Mouse (Mus musculus) gastrocnemius, postnatal 36 days (tissue): ENCODE measurements around the gene Tlr12. TPM values are rescaled to one million over a fixed set of nuclear protein-coding genes. Genes with fewer than 3 reads are reported as not detected.
A peak's percentile ranks its signal among the peaks of the same experiment; 100 is the strongest.
"Not testable (repeated sequence)": the region's sequence is repeated elsewhere in the genome, so short reads cannot be mapped to it uniquely, and the experiment has no call there.

ENCODE experiments used
- DNase-seq, 2 experiments: peaks; one replicate each; pipeline ENCODE4 v3.0.0; 2022
- intact Hi-C: fragments of 180-260 bp; cut with DNase I; formaldehyde crosslinking; loops from one replicate; pipeline ENCODE4 v1.15.1; 2025
- long read RNA-seq, 2 experiments: library from polyadenylated mRNA; stranded (forward); transcript quantifications; one replicate each; pipeline ENCODE4 v2.0.0; 2021
- total RNA-seq, 2 experiments: library from RNA; stranded (reverse); gene quantifications; 2 replicates each; pipeline ENCODE4 v1.2.3; 2021

Gene Tlr12
- under 1 TPM in 1 of 2 experiments, not detected in 1; 0.71 TPM for total RNA-seq
- long read RNA-seq, experiment 1 = 0 reads
- long read RNA-seq, experiment 2 = 0 reads

DNA sequence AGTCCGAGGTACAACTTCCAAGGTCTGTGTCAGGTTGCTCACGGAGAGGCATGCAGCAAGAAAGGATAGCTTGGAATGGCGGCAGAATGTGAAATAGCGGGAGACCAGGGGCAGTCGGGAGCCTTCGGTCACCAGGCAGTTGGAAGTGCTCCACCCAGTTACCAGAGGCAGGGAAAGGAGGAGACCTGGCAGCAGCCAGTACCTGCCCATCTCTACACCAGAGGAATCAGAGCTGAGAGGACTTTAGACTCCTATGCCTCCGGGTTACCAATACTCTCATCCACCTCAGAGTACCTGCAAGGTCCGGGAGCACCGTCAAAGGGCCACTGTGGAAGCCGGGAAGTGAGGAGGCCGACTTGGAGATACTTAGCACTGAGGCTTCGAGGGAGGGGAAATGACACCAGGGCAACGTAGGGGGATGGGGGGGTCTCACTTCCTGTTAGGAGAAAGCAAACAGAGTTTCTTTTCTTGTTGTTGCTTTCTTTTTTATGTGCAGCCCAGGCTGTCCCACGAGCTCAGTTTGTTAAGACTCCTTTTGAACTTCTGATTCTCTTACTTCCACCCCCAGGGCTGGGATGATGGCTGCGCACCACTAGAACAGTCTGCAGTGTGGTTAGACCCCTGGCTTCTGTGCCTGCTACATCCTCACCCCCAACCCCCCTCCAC lies at the start of gene Tlr12:
Gene Tlr12, minus strand, starts transcription at position 374 of the 666 bp plus-strand sequence.
- intact Hi-C loops = loop anchor here (10.0 kb wide), 1 partner anchor 236 kb away; no protein-coding TSS in a partner anchor
- no peak for DNase-seq

DNA sequence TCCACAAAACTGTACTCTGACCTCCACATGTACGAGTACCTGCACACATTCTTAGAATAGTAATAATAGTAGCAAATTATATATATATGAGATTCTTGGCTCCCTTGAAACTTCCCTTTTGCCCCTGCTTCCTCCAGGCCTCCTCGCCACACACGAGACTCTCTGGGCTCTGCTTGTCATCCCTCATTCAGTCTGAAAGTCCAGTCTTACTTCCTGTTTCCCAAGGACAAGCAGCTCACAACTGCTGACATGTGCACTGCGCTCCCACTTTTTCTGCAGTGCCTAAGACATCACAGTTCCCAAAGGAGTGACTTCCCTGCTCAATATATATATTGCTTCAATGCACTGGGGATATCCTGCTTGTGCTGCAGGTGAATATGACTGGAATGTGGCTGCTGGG lies 48.8 kb upstream of the Tlr12 start:
- intact Hi-C loops, DNase-seq: not testable (repeated sequence)

DNA sequence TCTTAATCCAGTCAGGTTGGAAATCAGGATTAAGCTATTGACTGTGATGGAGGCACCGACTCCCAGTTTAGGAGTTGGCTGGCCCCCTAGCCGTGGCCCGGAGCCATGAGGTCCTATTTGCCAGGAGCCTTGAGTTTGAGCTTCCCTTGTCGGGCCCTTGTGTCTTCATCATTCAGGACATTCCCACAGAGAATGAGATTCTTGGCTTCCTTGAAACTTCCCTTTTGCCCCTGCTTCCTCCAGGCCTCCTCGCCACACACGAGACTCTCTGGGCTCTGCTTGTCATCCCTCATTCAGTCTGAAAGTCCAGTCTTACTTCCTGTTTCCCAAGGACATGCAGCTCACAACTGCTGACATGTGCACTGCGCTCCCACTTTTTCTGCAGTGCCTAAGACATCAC lies 47.9 kb upstream of the Tlr12 start:
- DNase-seq = not testable (repeated sequence)

GRCm38 (mm10) chr4:128664002-128664401 lies 45.6 kb upstream of the Tlr12 start:
- no peak for DNase-seq
- intact Hi-C loops = no loop called here

More for the DNA sequence above, 47.9 kb upstream of the Tlr12 start:
- intact Hi-C loops = not testable (repeated sequence)

GRCm38 (mm10) chr4:128661063-128661462 lies 42.6 kb upstream of the Tlr12 start:
- no peak for DNase-seq
- intact Hi-C loops = no loop called here

DNA sequence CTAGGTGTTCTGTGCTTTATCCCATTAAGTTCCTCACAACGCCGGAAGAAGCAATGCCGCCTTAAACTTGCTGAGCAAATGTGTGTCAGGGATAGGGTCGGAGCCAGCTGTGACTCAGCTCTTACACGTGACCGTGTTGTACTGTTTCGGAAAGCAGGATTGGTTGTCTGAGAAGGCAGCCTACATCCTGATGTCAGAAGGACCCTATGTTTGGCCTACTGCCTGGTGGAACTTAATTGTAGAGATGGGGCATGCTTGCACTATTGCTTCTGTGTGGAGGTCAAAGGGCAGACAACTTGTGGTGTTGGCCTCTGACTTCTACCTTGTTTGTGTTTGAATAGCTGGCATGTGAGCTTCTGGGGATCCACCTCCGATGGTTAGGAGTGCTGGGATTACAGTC lies 41.8 kb upstream of the Tlr12 start:
- no peak for DNase-seq
- intact Hi-C loops = no loop called here

DNA sequence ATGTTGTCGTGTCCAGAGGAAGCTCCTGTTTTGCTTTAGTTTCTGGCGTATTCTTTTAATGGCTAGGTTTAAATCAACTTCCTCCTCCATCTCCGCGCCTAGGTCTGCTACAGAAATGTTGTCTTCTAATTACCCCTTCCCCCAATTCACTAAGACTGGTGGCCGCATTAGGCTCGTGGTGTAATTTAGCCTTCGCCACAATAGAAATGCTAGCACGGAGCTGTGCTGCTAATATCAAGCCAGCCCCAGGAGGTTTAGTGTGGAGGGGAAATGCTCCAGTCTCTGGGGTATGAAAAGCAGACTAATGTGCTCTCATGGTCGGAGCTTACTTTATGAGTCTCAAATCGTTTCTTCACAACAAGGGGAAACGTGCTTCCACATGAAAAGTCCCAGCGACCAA lies 37.0 kb upstream of the Tlr12 start:
- intact Hi-C loops = no loop called here
- no peak for DNase-seq

GRCm38 (mm10) chr4:128654505-128655381 lies 36.3 kb upstream of the Tlr12 start, which contains the start of gene Phc2:
Gene Phc2 (plus strand): TSS chr4:128654702.
- DNase-seq = peak; percentile 75 to 80
- intact Hi-C loops = loop anchor here (5.0 kb wide), 1 partner anchor 42 kb away; the partner anchor contains the start of gene Zscan20

DNA sequence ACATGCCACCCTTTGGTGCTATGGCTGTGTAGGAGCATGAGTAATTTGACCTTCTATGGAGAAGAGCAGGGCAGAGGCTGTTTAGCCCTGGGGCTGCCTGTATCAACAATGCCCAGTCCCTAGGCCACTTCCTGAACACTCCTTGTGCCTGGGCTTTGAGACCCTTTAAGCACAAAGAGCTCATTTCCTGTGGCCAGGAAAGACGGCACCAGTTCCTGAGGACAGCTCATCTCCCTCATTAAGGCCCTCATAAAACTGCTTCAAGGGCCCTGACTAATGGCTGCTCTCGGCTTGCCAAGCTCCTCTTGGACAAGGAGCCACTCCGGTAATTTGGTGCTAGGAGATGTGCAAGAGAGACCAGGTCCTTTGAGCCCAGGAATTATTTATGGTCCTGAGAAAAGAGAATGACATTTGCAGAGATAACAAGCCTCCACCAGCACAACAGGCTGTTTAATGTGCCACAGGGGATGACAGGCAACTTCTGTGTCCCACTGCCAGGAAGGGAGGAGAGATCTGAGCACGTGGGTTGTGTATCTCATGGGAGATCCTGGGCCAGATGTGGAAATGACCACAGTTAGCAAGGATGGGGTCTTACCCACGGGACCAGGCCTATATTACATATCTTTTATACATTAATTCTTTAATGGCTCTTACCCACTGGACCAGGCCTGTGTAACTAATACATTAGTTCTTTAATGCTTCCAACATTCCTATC lies 34.3 kb upstream of the Tlr12 start:
- intact Hi-C loops = loop anchor here (5.0 kb wide), 1 partner anchor 40 kb away; the partner anchor contains the start of gene Zscan20
- no peak for DNase-seq

DNA sequence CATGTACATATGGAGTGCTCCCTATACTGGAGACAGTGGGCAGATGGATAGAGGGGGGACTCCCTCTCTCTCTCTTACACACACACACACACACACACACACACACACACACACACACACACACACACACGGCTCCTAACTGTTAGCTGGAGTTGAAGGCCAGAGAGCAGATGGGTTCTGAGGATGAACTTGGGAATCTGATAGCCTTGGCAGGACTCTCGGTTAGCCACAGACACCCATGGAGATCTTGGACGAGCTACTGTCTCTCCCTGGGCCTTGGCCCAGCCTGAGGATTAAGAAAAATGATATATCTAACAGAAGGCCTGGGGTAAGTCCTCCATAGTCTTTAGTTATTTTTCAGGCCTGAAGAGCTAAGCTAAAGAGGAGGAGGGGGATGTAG lies 33.1 kb upstream of the Tlr12 start:
- no peak for DNase-seq
- intact Hi-C loops = loop anchor here (5.0 kb wide), 1 partner anchor 39 kb away; the partner anchor contains the start of gene Zscan20

GRCm38 (mm10) chr4:128648567-128649255 lies 30.3 kb upstream of the Tlr12 start:
- no peak for DNase-seq
- intact Hi-C loops = no loop called here

DNA sequence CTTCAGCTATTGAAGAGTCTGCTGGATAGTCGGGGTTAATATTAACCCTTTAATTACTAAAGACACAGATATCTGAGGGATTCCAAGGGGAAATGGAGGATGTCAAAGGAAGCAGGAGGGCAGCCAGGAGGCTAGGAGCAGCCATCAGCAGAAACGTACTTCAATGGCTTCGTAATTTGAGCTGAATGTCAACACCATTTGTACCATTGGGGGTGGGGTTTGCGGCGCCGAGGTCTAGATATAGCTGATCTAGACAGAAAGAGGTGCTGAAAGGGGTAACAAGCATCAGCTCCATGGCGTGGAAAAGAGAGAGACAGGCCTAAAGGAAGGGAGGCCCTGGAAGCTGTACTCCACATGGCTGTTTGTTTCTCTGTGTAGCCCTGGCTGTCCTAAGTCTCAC lies 28.3 kb upstream of the Tlr12 start:
- intact Hi-C loops = no loop called here

GRCm38 (mm10) chr4:128645896-128646295 lies 27.5 kb upstream of the Tlr12 start:
- DNase-seq = no peak
- intact Hi-C loops = no loop called here

More for the DNA sequence above, 28.3 kb upstream of the Tlr12 start:
- DNase-seq = no peak

- no peak for DNase-seq
- intact Hi-C loops = no loop called here
Measured at GRCm38 (mm10) chr4:128641766-128642717, 23.6 kb upstream of the Tlr12 start.

GRCm38 (mm10) chr4:128638265-128638923 lies 20.0 kb upstream of the Tlr12 start:
- no peak for DNase-seq
- intact Hi-C loops = no loop called here

GRCm38 (mm10) chr4:128637250-128637649 lies 18.8 kb upstream of the Tlr12 start:
- intact Hi-C loops = no loop called here

GRCm38 (mm10) chr4:128635894-128636585 lies 17.6 kb upstream of the Tlr12 start:
- DNase-seq = no peak
- intact Hi-C loops = no loop called here

More at GRCm38 (mm10) chr4:128637250-128637649, 18.8 kb upstream of the Tlr12 start:
- DNase-seq = no peak

DNA sequence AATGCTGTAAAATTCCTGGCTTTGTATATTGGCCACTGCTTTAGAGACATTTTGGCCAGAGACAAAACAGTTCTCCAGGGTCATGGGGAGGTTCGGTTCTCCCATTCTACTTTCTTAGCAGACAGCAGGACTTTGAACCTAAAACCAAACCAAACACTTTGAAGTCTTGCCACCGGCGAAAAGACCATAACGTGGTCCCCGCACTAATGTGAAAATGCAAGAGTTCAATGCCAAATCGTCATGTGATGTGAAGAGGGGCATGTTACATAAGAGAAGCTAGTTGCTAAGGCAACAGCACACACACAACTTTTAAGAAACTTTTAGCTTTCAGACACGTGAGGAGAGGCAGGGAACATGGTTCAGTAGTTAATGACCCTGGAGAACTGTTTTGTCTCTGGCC lies 17.0 kb upstream of the Tlr12 start:
- DNase-seq = no peak
- intact Hi-C loops = no loop called here
